Mouse (Mus musculus) adipose tissue, adult 10 weeks (tissue): ENCODE data around the gene Rnase4. TPM values are rescaled to one million over a fixed set of nuclear protein-coding genes. Genes with fewer than 3 reads are reported as not detected.

Source experiments
- polyA plus RNA-seq: library from polyadenylated mRNA; stranded (reverse); fragments of 350-450 nt; fragmentation: Illumina TruSeq; extraction: RNeasy Lipid Tissue Mini Kit (QIAGEN cat#74804); gene quantifications from one replicate; pipeline ENCODE4 v1.2.3, GENCODE M21; 2014; ENCODE audit warnings: low read depth, low replicate concordance

Gene Rnase4
- 182 TPM for polyA plus RNA-seq

DNA sequence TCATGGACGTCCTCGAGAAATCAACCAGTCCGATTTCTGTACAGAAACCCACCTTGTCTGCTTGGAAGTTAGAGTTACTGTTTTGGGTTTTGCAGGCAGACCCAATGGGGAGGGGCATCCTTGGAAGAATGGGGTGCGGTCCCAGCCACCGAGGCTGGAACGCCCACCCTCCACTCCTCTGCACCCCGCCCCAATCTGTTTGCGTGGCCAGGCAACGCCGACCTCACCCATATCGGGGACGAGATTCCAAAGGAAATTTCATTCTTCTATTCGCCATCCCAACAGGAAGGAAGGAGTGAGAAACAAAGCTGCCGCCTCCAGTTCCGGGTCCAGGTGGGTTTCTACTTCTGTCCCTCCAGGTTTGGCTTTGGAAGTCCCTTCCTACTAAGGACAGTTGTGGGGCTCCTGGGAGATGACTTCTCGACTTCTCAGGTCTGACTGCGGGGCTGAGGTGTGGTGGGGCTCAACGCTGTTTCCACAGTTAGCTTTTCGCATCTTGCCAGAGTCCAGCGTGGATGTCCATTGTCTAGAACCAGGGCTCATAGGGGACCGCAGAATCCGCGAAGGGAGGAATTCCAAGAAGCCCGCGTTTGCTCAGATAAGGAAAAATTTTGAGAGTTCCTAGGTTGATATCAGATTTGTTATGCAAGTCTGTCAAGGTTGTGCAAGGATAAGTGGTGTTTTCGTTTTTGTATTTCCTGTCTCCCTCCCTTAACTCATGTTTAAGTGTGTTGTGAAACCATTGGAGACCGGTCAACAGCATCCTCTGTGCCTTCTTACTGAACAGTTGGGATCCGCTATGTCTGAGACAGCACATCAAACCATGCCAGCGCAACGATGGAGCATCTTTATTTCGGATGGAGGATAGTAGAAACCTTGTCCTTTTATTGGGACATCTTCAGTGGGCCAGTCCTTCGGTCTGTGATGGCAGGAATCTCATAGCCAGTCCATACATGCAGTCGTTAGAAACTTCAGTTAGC lies at the start of gene Rnase4, which contains the start of gene Ang:
TSS of gene Rnase4 (plus strand) at position 157 of the 980 bp plus-strand sequence.
TSS of gene Ang (plus strand) at position 230 of the 980 bp plus-strand sequence.

DNA sequence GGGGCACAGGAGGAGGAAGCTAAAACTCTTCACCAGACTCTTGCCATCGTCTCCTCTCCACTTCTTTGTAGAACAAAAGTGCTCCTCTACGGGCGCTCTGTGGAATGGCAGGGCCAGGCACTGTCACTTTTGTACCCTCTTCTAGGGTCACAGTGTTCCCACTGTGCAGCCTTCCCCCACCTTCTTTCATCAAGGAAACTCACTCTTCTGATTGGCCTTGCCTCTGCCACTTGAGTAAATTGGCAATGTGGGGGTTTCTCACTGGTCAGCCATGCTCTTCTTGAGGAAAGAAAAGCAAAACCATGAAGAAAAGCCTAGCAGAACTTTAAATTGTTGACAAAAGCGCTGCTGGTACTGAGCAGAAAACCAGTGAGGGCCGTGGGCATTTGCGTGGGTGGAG lies 49.1 kb upstream of the Rnase4 start, which contains the start of gene Rnase9:
TSS of gene Rnase9 (minus strand) at position 101 of the 400 bp plus-strand sequence.

DNA sequence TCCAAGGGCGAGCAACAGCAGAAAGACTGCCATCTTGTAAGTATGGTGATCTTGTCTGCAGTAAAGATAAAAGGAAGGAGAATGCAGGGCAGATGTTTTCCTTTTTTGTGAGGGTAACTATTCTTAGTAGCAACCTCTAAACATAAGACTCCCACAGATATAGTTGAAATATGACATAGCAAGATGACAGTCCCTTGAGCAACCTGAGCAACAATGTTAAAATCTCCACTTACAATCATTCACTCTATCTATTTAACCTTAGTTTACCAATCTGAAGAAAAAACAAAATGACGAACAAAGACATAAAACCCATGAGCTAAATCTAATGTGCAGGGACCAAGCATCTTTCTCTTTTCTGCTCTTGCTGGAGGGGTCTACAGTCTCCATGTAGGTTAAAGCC lies 40.8 kb upstream of the Rnase4 start, which contains the start of gene Rnase11:
TSS of gene Rnase11 (minus strand) at position 101 of the 400 bp plus-strand sequence.

GRCm38 (mm10) chr14:51057401-51057831 lies 33.5 kb upstream of the Rnase4 start, which contains the start of gene Rnase12:
Gene Rnase12, minus strand, starts transcription at chr14:51057661.

DNA sequence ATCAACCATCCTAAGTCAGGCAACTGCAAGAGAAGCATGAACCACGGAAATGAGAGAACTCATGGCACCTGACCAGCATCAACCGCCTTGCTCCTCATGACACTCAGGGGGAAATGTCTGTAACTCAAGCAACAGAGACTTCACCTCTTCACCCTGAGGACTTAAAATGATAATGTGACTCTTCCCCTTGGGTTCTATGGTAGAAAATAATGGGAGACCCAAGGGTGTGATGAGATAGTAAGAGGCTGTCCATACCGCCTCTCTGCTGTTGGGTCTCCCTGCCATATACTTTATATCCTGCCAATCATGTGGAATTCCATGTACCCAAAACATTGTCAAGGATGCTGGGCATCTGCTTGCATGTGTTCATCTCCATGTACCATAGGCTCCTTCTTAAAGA lies 16.5 kb upstream of the Rnase4 start, which contains the start of gene Olfr750:
TSS of gene Olfr750 (minus strand) at position 101 of the 400 bp plus-strand sequence.

GRCm38 (mm10) chr14:51113916-51114560 lies 23.2 kb downstream of the Rnase4 start, which contains the start of gene Eddm3b:
Gene Eddm3b, plus strand, starts transcription at chr14:51114426.

DNA sequence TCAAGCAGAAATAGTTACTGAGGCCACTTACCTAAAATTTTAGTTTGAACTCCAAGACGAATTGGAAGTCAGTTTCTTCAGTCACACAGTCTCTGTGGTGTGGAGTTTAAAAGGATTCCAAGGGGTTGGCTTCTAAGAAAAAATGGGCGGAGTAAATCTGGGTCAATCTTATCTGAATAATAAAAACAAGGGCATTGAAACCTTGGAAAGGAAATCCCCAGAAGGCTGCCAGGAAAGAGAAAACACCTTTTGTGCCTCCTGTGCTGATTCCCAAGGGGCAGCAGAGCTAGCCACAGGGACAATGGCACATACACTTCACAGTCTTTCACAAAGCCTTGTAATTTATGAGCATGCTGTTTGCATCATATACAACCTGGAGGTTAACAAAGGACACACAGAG lies 55.8 kb downstream of the Rnase4 start, which contains the start of gene Rnase1:
TSS of gene Rnase1 (minus strand) at position 101 of the 400 bp plus-strand sequence.

Other genes with a start within 250 kb of the Rnase4 start
- gene Tep1, start 220.5 kb upstream of the Rnase4 start, polyA plus RNA-seq = 28.4 TPM
- 1.9 TPM for gene Klhl33, start 193.6 kb upstream of the Rnase4 start, polyA plus RNA-seq
- 66.1 TPM for gene Osgep, start 166.2 kb upstream of the Rnase4 start, polyA plus RNA-seq
- 65.9 TPM for gene Apex1, start 166.1 kb upstream of the Rnase4 start, polyA plus RNA-seq
- gene Pip4p1, start 160.2 kb upstream of the Rnase4 start, polyA plus RNA-seq = 62.6 TPM
- gene Pnp, start 160.0 kb upstream of the Rnase4 start, polyA plus RNA-seq = 85.6 TPM
- gene Gm49342, start 146.6 kb upstream of the Rnase4 start, polyA plus RNA-seq = 94.9 TPM
- gene Pnp2, start 135.1 kb upstream of the Rnase4 start, polyA plus RNA-seq = 6.4 TPM
- 2,147 TPM for gene Rnase10, start 83.3 kb upstream of the Rnase4 start, polyA plus RNA-seq
- 2,038 TPM for gene Rnase9, start 49.2 kb upstream of the Rnase4 start, polyA plus RNA-seq
- gene Rnase11, start 40.9 kb upstream of the Rnase4 start, polyA plus RNA-seq = 24.1 TPM
- gene Rnase12, start 33.4 kb upstream of the Rnase4 start, polyA plus RNA-seq = 742 TPM
- gene Olfr750, start 16.6 kb upstream of the Rnase4 start, polyA plus RNA-seq = not detected
- 18.2 TPM for gene Ang, start 73 bp downstream of the Rnase4 start, polyA plus RNA-seq
- gene Eddm3b, start 23.3 kb downstream of the Rnase4 start, polyA plus RNA-seq = 270 TPM
- 13.8 TPM for gene Rnase6, start 32.8 kb downstream of the Rnase4 start, polyA plus RNA-seq
- 1.8 TPM for gene Rnase1, start 55.7 kb downstream of the Rnase4 start, polyA plus RNA-seq
- gene Rnase2b, start 71.2 kb downstream of the Rnase4 start, polyA plus RNA-seq = not detected
- not detected for gene Ang2, start 108.1 kb downstream of the Rnase4 start, polyA plus RNA-seq
- gene Ear14, start 112.3 kb downstream of the Rnase4 start, polyA plus RNA-seq = not detected
- 1.1 TPM for gene Rnase2a, start 165.0 kb downstream of the Rnase4 start, polyA plus RNA-seq